Mouse (Mus musculus) mature B cell (primary cell): ENCODE measurements at regions not wholly inside any gene's neighbourhood (a gene's known extent, or its start where the extent isn't known, plus 50 kb on each side); places are given as distances from the start of the nearest gene placed in this dataset.
"Not testable (repeated sequence)": the region's sequence is repeated elsewhere in the genome, so short reads cannot be mapped to it uniquely, and the experiment has no call there.

ENCODE experiments used
- in situ Hi-C: fragments of 300-500 bp; cut with MboI; formaldehyde crosslinking; loops from 2 replicates; pipeline ENCODE4 v1.14.3; 2019

- in situ Hi-C loops = no loop called here
Observed at GRCm38 (mm10) chr13:107831997-107832396, 212.2 kb upstream of the Smim15 start.

- in situ Hi-C loops = no loop called here
Observed at GRCm38 (mm10) chr13:107831221-107831681, 213.0 kb upstream of the Smim15 start.

DNA sequence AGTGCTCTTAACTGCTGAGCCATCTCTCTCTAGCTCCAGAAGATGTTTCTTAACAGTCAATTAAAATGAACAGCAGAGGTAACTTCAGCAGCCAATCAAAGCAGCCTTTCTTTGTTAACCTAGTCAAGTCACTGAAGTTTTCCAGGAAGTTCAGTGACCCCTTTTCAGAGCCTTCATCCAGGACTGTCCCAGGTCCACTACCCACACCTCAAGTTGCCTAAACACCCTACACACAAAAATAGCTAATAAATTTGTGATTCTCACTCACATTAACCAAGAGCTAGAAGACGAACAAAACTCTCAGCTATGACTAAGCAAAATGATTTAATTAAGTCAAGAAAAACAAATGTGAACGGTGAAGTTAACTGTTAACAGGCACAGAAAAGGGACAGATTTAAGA is 214.0 kb upstream of the Smim15 start:
- in situ Hi-C loops = no loop called here

GRCm38 (mm10) chr13:107829861-107830260 is 214.4 kb upstream of the Smim15 start:
- in situ Hi-C loops = no loop called here

DNA sequence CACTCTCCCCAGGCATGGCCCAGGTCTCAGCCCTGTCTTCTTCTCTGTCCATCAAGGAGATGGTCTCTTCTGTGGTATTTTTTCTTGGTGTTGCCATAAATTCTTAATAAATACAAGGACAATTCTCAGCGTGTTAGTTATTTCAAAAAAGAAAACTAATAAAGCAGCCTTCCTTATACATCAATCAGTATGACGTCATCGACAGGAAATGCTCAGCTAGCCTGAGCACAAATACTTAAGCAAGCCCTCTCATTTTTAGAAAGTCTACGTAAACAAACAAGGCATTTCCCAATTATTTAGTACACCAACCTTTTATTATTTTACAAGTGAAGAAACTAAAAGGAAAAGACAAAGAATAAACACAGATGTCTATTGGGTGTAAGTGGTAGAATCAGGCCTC is 218.6 kb upstream of the Smim15 start:
- in situ Hi-C loops = no loop called here

DNA sequence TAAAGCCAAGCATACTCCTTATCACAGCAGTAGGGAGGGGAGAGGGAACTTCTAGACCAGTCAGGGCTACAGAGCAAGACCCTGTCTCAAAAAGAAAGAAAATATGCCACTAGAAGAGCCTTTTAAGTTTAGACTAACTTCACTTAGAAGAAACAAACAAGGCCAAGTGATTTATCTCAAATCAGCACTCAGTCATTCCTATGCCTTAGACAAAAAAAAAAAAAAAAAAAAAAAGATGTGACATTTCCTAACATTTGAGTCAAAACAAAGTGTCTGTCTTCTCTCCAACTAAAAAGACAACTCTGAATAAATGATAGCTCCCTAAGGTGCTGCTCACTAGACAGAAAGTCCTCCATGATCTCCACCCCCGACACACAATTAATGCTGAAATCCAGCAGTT is 220.9 kb upstream of the Smim15 start:
- in situ Hi-C loops = no loop called here

GRCm38 (mm10) chr13:107822198-107822597 is 222.0 kb upstream of the Smim15 start:
- in situ Hi-C loops = no loop called here

- in situ Hi-C loops = no loop called here
Observed at GRCm38 (mm10) chr13:107813562-107814161, 230.6 kb upstream of the Smim15 start.

- in situ Hi-C loops = no loop called here
Observed at GRCm38 (mm10) chr13:107812014-107812413, 232.2 kb upstream of the Smim15 start.

DNA sequence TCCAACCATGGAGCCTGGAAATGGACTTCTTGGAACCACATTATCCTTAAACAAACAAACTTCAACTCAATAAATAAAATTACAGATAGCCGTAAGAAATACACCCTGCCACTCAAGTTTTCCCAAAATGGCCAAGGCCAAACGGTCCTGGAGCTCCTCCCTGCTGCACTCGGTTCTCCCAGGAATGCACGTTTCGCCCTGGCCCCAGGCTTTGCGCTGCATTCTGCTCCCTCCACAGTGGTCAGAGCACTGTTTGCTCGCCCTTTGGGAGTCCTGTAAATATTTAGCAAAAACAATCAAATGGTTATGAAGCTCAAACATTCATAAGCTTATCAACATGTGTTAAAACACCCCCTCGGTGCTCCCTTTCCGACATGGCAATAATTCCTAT is 233.4 kb upstream of the Smim15 start:
- in situ Hi-C loops = no loop called here

GRCm38 (mm10) chr13:107810060-107810801 is 234.0 kb upstream of the Smim15 start:
- in situ Hi-C loops = no loop called here

- in situ Hi-C loops = no loop called here
Observed at GRCm38 (mm10) chr13:107808961-107809360, 235.3 kb upstream of the Smim15 start.

GRCm38 (mm10) chr13:107804418-107804817 is 239.8 kb upstream of the Smim15 start:
- in situ Hi-C loops = no loop called here

- in situ Hi-C loops = no loop called here
Observed at GRCm38 (mm10) chr13:107799199-107799945, 244.9 kb upstream of the Smim15 start.

GRCm38 (mm10) chr13:107798144-107798543 is 246.1 kb upstream of the Smim15 start:
- in situ Hi-C loops = no loop called here

DNA sequence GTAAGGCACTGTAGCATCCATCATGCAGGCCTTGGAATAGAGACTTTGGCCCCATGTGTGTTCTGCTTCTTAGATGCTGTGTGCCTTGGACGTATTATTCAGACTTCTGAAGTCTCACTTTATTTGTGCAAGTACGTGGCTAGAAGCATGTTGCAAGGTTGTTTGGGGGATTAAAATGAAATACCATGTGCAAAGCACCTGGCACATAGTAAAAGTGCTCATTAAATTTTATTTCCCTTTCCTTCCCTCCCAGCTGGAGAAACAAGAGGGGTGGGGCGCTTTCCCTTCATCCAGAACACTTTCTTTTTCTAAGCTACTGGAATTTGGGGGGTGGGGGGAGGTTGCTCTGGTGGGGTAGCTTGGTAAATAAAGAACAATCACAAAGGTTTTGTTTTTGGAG is 248.7 kb upstream of the Smim15 start:
- in situ Hi-C loops = no loop called here

GRCm38 (mm10) chr13:107791770-107792169 is 252.5 kb upstream of the Smim15 start:
- in situ Hi-C loops = no loop called here

DNA sequence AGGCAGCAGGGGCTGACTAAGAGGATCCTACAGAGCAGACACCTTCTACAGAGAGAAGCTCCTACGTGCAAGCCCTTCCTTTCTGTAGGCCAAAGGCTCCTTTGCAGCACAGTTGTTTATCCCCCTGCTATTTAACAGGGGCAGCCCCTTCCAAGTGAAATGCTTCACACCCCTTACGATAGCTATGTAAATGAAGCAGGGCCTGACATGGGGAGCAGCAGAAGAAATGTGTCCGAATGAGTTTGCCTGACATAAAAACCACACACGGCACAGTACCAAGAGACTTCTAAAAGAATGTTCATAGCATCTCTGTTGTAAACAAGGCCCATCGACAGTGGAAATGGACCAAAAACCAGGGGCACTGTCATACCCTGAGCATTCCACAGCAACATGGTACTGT is 259.3 kb upstream of the Smim15 start:
- in situ Hi-C loops = no loop called here

- in situ Hi-C loops = no loop called here
Observed at GRCm38 (mm10) chr13:107781741-107782140, 262.5 kb upstream of the Smim15 start.

GRCm38 (mm10) chr13:107781221-107781620 is 263.0 kb upstream of the Smim15 start:
- in situ Hi-C loops = no loop called here

- in situ Hi-C loops = no loop called here
Observed at GRCm38 (mm10) chr13:107779591-107779990, 264.7 kb upstream of the Smim15 start.

- in situ Hi-C loops = not testable (repeated sequence)
Observed at GRCm38 (mm10) chr13:107774499-107774898, 269.7 kb upstream of the Smim15 start.

DNA sequence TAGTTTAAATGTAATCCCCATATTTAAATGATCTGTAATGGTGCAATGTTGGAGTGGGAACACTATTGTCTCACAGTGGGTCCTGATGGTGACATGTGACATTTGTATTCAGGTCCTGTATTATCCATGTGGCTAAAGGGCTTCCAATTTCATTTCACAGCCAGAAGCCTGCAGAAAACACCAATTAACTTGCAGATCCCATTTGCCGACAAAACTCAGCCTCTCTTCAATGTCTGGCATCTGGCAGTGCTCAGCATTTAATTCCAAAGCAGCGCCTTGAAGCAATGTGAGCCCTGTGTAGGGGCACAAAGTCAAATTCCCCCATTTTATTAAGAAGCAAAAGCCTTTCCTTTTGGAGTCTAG is 277.0 kb upstream of the Smim15 start:
- in situ Hi-C loops = no loop called here
